8 mouse cellular contexts compared by ENCODE assay signal in genomic region chr19:28963842-28964551, GRCm38 (mm10). TPM values are rescaled to one million over a fixed set of nuclear protein-coding genes. Genes with fewer than 3 reads are reported as not detected.
DNase-seq lines count a peak whose midpoint lies in the region; ATAC-seq and TF ChIP-seq lines count a peak whose summit lies in the region.

Plpp6 (plus strand) TSS chr19:28963953.

- peaks cover 14% of the 10 kb centered on the region for H3K4me1 ChIP-seq in bone marrow macrophage, adult 2 months (ENCODE audit: control insufficient read depth, insufficient read depth, low read length)
- peaks cover 13% of the 10 kb centered on the region; the same call in 1 of the 2 replicates for H3K4me1 ChIP-seq in heart, embryonic 11.5 days (ENCODE audit: control insufficient read depth, insufficient read depth, low read length)
- H3K4me1 ChIP-seq in kidney, embryonic 16.5 days (ENCODE audit: insufficient read depth, low read length) = peaks cover 16% of the 10 kb centered on the region
- peaks cover 7% of the 10 kb centered on the region for H3K4me1 ChIP-seq in liver, embryonic 11.5 days (replicated peaks; ENCODE audit: control insufficient read depth, insufficient read depth, low read length)

- peak within 1 kb of the TSS; percentile 86 for H3K4me3 ChIP-seq in bone marrow macrophage, adult 2 months (ENCODE audit: insufficient read depth, low read length)
- peak within 1 kb of the TSS; percentile 82 for H3K4me3 ChIP-seq in heart, embryonic 11.5 days (ENCODE audit: low read depth, low read length)
- H3K4me3 ChIP-seq in kidney, embryonic 16.5 days (ENCODE audit: low read length) = peak within 1 kb of the TSS; percentile 85
- peak within 1 kb of the TSS; percentile 89 for H3K4me3 ChIP-seq in liver, embryonic 11.5 days (ENCODE audit: low read depth, low read length)
- peak within 1 kb of the TSS; percentile 12 for H3K4me3 ChIP-seq in myocyte

- H3K27ac ChIP-seq in bone marrow macrophage, adult 2 months (ENCODE audit: insufficient read depth, low read depth, low read length) = no peak within 1 kb of the TSS
- H3K27ac ChIP-seq in heart, embryonic 11.5 days (ENCODE audit: low read depth, low read length) = peak within 1 kb of the TSS; percentile 57; the same call in 1 of the 2 replicates
- H3K27ac ChIP-seq in kidney, embryonic 16.5 days (ENCODE audit: low read length) = peak within 1 kb of the TSS; percentile 46
- no peak within 1 kb of the TSS for H3K27ac ChIP-seq in liver, embryonic 11.5 days (ENCODE audit: low read depth, low read length)

- peak within 1 kb of the TSS; percentile 4 for H3ac ChIP-seq in myocyte (ENCODE audit: control insufficient read depth, insufficient read length)

- peak within 1 kb of the TSS; percentile 82 for H3K9ac ChIP-seq in heart, embryonic 11.5 days (ENCODE audit: low read depth, low read length)
- H3K9ac ChIP-seq in kidney, embryonic 16.5 days (replicated peaks; ENCODE audit: low read length) = peak within 1 kb of the TSS; percentile 88
- H3K9ac ChIP-seq in liver, embryonic 11.5 days (ENCODE audit: low read depth, low read length) = peak within 1 kb of the TSS; percentile 79

- no peaks in the 10 kb centered on the region for H3K79me2 ChIP-seq in myocyte (ENCODE audit: control insufficient read depth, insufficient read depth)

- no peaks in the 10 kb centered on the region for H3K36me3 ChIP-seq in heart, embryonic 11.5 days (ENCODE audit: control insufficient read depth, insufficient read depth, low read length)
- H3K36me3 ChIP-seq in kidney, embryonic 16.5 days (ENCODE audit: insufficient read depth, low read length) = no peaks in the 10 kb centered on the region
- no peaks in the 10 kb centered on the region for H3K36me3 ChIP-seq in liver, embryonic 11.5 days (ENCODE audit: control insufficient read depth, insufficient read depth, low read length)
- H3K36me3 ChIP-seq in myocyte (ENCODE audit: control insufficient read depth, insufficient read depth) = no peaks in the 10 kb centered on the region

- peak within 1 kb of the TSS; percentile 92 for H3K4me2 ChIP-seq in heart, embryonic 11.5 days
- H3K4me2 ChIP-seq in kidney, embryonic 16.5 days (replicated peaks; ENCODE audit: low read depth, low read length) = peak within 1 kb of the TSS; percentile 87
- H3K4me2 ChIP-seq in liver, embryonic 11.5 days = peak within 1 kb of the TSS; percentile 97
- peak within 1 kb of the TSS; percentile 69 for H3K4me2 ChIP-seq in myocyte (ENCODE audit: low read depth)

- TF ChIP-seq POLR2A in bone marrow macrophage, adult 2 months (IDR thresholded peaks at IDR 0.05; ENCODE audit: borderline replicate concordance, low read depth, low read length) = no peak
- peak; percentile 49 for TF ChIP-seq POLR2A in myocyte (IDR thresholded peaks at IDR 0.05; ENCODE audit: insufficient read length, low read depth)

- ATAC-seq in erythroblast, adult 5-6 weeks (replicated peaks; ENCODE audit: low FRiP score, poor library complexity, severe bottlenecking) = peak; percentile 83
- peak; percentile 71 for ATAC-seq in heart, embryonic 11.5 days (replicated peaks; ENCODE audit: insufficient number of reproducible peaks, low FRiP score, low TSS enrichment)
- peak; percentile 94 for ATAC-seq in kidney, embryonic 16.5 days (ENCODE audit: low FRiP score, low TSS enrichment)
- peak; percentile 80 for ATAC-seq in liver, embryonic 11.5 days (replicated peaks; ENCODE audit: low FRiP score)

- DNase-seq in B cell, adult 2 months = peak; percentile 69 to 75
- peak; percentile 76 for DNase-seq in liver, embryonic 11.5 days (ENCODE audit: low spot score)
- DNase-seq in spleen, postnatal 4 days (ENCODE audit: low spot score in 2 of 2) = peak; percentile 69 to 83

- no peaks in the 10 kb centered on the region for H3K9me3 ChIP-seq in heart, embryonic 11.5 days (replicated peaks; ENCODE audit: control insufficient read depth, low read length)
- H3K9me3 ChIP-seq in kidney, embryonic 16.5 days (ENCODE audit: low read length) = no peaks in the 10 kb centered on the region
- H3K9me3 ChIP-seq in liver, embryonic 11.5 days (ENCODE audit: control insufficient read depth, low read length) = no peaks in the 10 kb centered on the region

- TF ChIP-seq CTCF in bone marrow macrophage, adult 2 months (IDR thresholded peaks at IDR 0.05; ENCODE audit: low read depth, low read length) = no peak

- H3K27me3 ChIP-seq in heart, embryonic 11.5 days (ENCODE audit: control insufficient read depth, insufficient read depth, low read length) = no peaks in the 10 kb centered on the region
- no peaks in the 10 kb centered on the region for H3K27me3 ChIP-seq in kidney, embryonic 16.5 days (ENCODE audit: insufficient read depth, low read length)
- H3K27me3 ChIP-seq in liver, embryonic 11.5 days (replicated peaks; ENCODE audit: control insufficient read depth, insufficient read depth, low read length) = no peaks in the 10 kb centered on the region
- peaks cover 13% of the 10 kb centered on the region for H3K27me3 ChIP-seq in myocyte (ENCODE audit: control insufficient read depth, insufficient read depth, insufficient read length)

- WGBS in heart, embryonic 11.5 days (ENCODE audit: insufficient replicate concordance) = under 1% methylated on average over 68 of the region's 73 CpGs
- under 1% methylated on average over 64 of the region's 73 CpGs for WGBS in kidney, embryonic 16.5 days
- under 1% methylated on average over 72 of the region's 73 CpGs for WGBS in liver, embryonic 11.5 days

TF ChIP-seq in myocyte, 11 proteins besides CTCF, POLR2A, EP300 and RAD21:
- no peak for TF ChIP-seq E2F4 (IDR thresholded peaks at IDR 0.05; ENCODE audit: insufficient read depth)
- peak in 2 of 3 experiments; percentile 53 to 60 for TF ChIP-seq MYOG (IDR thresholded peaks at IDR 0.05; ENCODE audit: control insufficient read depth in 1 of 3, insufficient read depth in 1 of 3, insufficient read length in 2 of 3, low read depth in 2 of 3)
- peak in 1 of 3 experiments; percentile 34 for TF ChIP-seq MYOD1 (IDR thresholded peaks at IDR 0.05; ENCODE audit: control insufficient read depth in 1 of 3, insufficient read length in 2 of 3, low read depth in 2 of 3)

RNA-seq across cellular contexts. Expression of gene Plpp6, which starts in this region (rescaled TPM):
- polyA plus RNA-seq in bone marrow macrophage, adult 2 months (2012; ENCODE audit: insufficient read depth, insufficient read length, missing spikeins) = 13.0 and 14.5 TPM in 2 replicates
- total RNA-seq in erythroblast, adult 5-6 weeks (2015; ENCODE audit: low replicate concordance) = 2.1 and 8.1 TPM in 2 replicates
- total RNA-seq in erythroblast, adult 5-6 weeks (2017; ENCODE audit: low replicate concordance) = 0.98 and 2.8 TPM in 2 replicates
- 6.2 and 8.3 TPM in 2 replicates for polyA plus RNA-seq in heart, embryonic 11.5 days (2014; fragmentation: Nextera tagmentation; extraction: Ambion mirVana)
- polyA plus RNA-seq in kidney, embryonic 16.5 days (2015; fragmentation: Nextera tagmentation; extraction: Ambion mirVana) = 9.8 and 10.3 TPM in 2 replicates
- polyA plus RNA-seq in liver, embryonic 11.5 days (2014; fragmentation: Nextera tagmentation; extraction: Ambion mirVana) = 3.8 and 5.0 TPM in 2 replicates
- polyA plus RNA-seq in myocyte (2012; fragmentation: generic; extraction: Trizol) = 1.1 TPM

Comparison
In these comparisons a context has a peak if more than half of its experiments do, and no peak if none do; other contexts are left out.
1. H3K27ac ChIP-seq: peak in heart, embryonic 11.5 days (single experiment) and kidney, embryonic 16.5 days (single experiment); none in bone marrow macrophage, adult 2 months (single experiment) and liver, embryonic 11.5 days (single experiment).
2. H3K4me3 ChIP-seq: peak in every context shown above with its lines; median percentile 89 in liver, embryonic 11.5 days; 86 in bone marrow macrophage, adult 2 months; 85 in kidney, embryonic 16.5 days; 82 in heart, embryonic 11.5 days; 12 in myocyte.
3. Peak in every context shown above with its lines, with median percentiles within 50 percentile points of each other: DNase-seq, ATAC-seq, H3K4me2 ChIP-seq and H3K9ac ChIP-seq.